Mouse (Mus musculus): Measurements from ENCODE around the gene Wdr3.

- TF ChIP-seq POLR2A (IDR thresholded peaks at IDR 0.05; ENCODE audit: borderline replicate concordance, extremely low read depth, insufficient read depth, insufficient read length, poor library complexity, severe bottlenecking) (no peak), CTCF (IDR thresholded peaks at IDR 0.05; ENCODE audit: borderline replicate concordance, extremely low read depth, insufficient read depth, insufficient read length) (no peak)
These were observed 40.2 kb downstream of the Wdr3 start for GRCm38 (mm10) chr3:100121961-100122360.
